Mouse (Mus musculus) cerebellum, adult 2 months (tissue): Measurements from ENCODE around the gene Traip. TPM values are rescaled to one million over a fixed set of nuclear protein-coding genes. Genes with fewer than 3 reads are reported as not detected.

Experiments used
- DNase-seq, 2 experiments: peaks; one replicate each; pipeline ENCODE4 v3.0.0; 2021
- H3K27ac ChIP-seq: fragments of 200-500 bp; 2 replicates; pipeline ENCODE4 v1.5.1; 2012; ENCODE audit warnings: low read length, control low read depth, inconsistent platforms; ENCODE audit not compliant: insufficient read depth
- H3K27me3 ChIP-seq: fragments of 200-500 bp; 2 replicates; pipeline ENCODE4 v1.6.1; 2012; ENCODE audit warnings: inconsistent platforms, mild to moderate bottlenecking, low read length, moderate library complexity; ENCODE audit not compliant: control insufficient read depth, insufficient read depth
- H3K4me1 ChIP-seq: fragments of 200-500 bp; 2 replicates; pipeline ENCODE4 v1.6.1; 2011; ENCODE audit warnings: low read length; ENCODE audit not compliant: control insufficient read depth, insufficient read depth
- H3K4me3 ChIP-seq: fragments of 200-500 bp; replicated peaks from 2 replicates; pipeline ENCODE3; 2011; ENCODE audit warnings: mild to moderate bottlenecking, low read depth, low read length, control low read depth; ENCODE audit not compliant: insufficient read depth
- CTCF ChIP-seq: fragments of 200-500 bp; IDR thresholded peaks from 2 replicates; pipeline ENCODE4 v1.5.1; 2011; ENCODE audit warnings: low read depth, mild to moderate bottlenecking, control low read depth, low read length, moderate library complexity, borderline replicate concordance; ENCODE audit not compliant: insufficient read depth
- POLR2A ChIP-seq: fragments of 200-500 bp; IDR thresholded peaks from 2 replicates; pipeline ENCODE4 v1.6.1; 2011; ENCODE audit warnings: low read length, control low read depth, borderline replicate concordance; ENCODE audit not compliant: insufficient read depth
- WGBS: fragments of 180-500 bp; shearing (Covaris S2); methylation state at CpG from one replicate; pipeline ENCODE4 v1.1.7; 2018; 5-methylcytosine and 5-hydroxymethylcytosine counted together
- polyA plus RNA-seq: library from polyadenylated mRNA; depleted of rRNA; stranded (reverse); fragments of >200 nt; gene quantifications from 2 replicates; pipeline ENCODE4 v1.2.3, GENCODE M21; 2012

Gene Traip
- polyA plus RNA-seq, 1 experiment: 1.5 TPM

DNA sequence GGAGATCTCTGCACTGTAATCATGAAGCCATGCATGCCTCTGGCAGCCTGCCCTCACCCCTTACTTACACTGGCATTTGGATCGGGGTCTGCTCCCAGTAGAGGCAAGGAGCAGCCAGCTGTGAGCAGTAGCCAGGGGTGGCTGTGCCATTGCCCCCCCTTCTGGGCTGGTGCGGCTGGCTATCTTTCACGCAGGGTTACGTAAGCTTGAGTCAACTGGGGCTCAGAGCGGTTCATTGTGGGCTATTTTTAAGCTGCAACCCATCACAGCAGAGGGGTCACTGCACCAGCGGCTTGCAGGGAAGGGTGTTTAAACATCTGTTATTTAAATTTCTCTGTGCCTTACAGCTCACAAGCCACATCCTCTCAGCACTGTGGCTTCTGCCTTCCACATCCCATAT is 26.0 kb upstream of the Traip start:
- H3K4me1 ChIP-seq: no peaks in the 10 kb centered on the region
- no peak overlapping the region for H3K27ac ChIP-seq
- DNase-seq: no peak
- WGBS: 42% methylated on average over 6 of the region's 6 CpGs
- TF ChIP-seq POLR2A: no peak
- TF ChIP-seq CTCF: no peak
- H3K27me3 ChIP-seq: no peaks in the 10 kb centered on the region
- no peak overlapping the region for H3K4me3 ChIP-seq

DNA sequence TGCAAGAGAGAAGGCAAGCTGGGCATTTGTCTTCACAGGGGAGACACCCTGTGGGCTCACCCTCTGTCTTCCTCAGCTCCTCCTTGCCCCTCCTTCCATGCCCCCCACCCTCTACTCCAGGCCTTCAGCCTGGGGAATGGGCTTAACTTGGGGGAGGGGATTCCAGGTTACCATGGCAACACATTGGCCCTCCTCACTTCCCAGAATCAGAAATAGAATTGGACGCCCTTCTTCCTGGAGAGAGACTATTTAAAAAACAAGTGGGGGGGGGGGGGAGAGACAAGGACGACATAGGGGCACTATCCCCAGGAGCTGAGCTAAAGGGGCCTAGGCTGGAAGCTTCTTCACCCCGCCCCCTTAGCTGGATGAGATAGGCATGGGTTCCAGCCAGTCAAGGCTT is 24.7 kb upstream of the Traip start:
- H3K4me1 ChIP-seq: no peaks in the 10 kb centered on the region
- no peaks in the 10 kb centered on the region for H3K27me3 ChIP-seq
- TF ChIP-seq POLR2A (no peak), CTCF (no peak)
- 43% methylated on average over 3 of the region's 3 CpGs for WGBS
- DNase-seq: no peak
- no peak overlapping the region for H3K4me3 ChIP-seq
- H3K27ac ChIP-seq: no peak overlapping the region

DNA sequence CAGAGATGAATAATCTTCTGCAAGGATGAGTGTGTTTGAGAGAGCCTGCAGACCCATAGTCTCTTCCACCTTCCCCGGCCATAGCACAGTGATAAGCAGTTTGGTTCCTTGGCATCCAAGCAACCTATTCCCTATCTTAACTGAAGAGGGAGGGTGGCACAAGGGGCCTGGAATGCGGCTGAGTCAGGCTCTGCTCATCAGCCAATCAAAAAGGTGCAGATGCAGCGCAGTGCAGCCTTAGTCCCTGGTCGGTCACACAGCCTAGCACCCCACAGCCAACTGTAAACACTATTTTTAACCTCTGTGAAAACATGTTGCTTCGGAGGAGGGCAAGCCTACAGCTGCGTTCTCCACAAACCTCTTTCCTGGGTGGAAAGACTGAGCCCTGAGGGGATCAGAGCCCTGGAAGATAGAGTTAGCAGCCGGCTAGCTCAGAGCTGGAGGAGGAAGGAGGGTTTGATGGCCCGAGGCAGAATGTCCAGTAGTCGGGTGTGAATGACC is 23.0 kb upstream of the Traip start:
- no peak overlapping the region for H3K4me3 ChIP-seq
- DNase-seq: no peak
- no peaks in the 10 kb centered on the region for H3K27me3 ChIP-seq
- H3K27ac ChIP-seq: no peak overlapping the region
- 68% methylated on average over 9 of the region's 9 CpGs for WGBS
- TF ChIP-seq CTCF (no peak), POLR2A (no peak)
- no peaks in the 10 kb centered on the region for H3K4me1 ChIP-seq

DNA sequence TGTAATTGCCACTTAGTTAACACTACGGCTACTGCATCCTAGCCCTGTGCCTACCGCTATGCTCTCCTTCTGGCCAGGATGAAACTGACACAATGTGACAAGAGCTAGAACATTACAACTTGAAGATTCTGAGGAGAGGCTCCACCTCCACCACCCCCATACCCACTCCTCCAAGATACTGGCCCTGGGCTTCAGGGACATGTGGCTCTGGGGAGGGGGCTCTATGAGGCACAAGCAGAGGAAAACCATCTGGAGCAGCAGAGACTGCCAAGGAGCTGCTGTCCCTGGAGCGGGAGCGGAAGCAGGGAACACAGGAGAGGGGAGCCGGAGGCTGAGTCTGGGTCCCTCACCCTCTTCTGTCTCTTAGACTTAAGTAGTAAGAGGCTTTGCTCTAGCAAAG is 22.2 kb upstream of the Traip start:
- no peak overlapping the region for H3K4me3 ChIP-seq
- H3K27me3 ChIP-seq: no peaks in the 10 kb centered on the region
- TF ChIP-seq POLR2A (no peak), CTCF (no peak)
- no peak overlapping the region for H3K27ac ChIP-seq
- no peak for DNase-seq
- no peaks in the 10 kb centered on the region for H3K4me1 ChIP-seq
- 42% methylated on average over 5 of the region's 5 CpGs for WGBS

DNA sequence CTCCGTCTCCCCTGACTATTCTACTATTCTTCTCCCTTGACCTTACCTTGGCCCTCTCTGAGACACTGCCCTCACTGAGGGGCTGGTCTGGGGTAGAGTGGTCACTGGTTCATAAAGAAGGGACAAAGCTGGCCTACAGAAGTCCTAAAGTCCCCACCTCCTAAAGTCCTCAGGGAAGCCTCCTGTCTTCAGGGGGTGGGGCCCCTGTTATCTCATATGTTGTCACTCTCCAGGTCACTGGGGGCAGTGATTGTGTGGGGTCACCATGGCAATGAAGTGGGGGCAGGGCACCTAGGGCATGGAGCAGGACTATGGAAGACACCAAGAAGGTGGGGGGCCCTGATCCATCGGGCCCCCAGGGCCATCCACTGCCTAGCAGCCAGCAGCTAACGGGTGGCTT is 21.8 kb upstream of the Traip start, which contains the start of gene Actl11:
Gene Actl11, plus strand, starts transcription at position 301 of the 400 bp plus-strand sequence.
- H3K27me3 ChIP-seq: no peaks in the 10 kb centered on the region
- 71% methylated on average over 3 of the region's 3 CpGs for WGBS
- TF ChIP-seq CTCF: no peak
- no peak for TF ChIP-seq POLR2A
- DNase-seq: no peak
- H3K27ac ChIP-seq: no peak within 1 kb of the TSS
- no peak within 1 kb of the TSS for H3K4me3 ChIP-seq
- no peaks in the 10 kb centered on the region for H3K4me1 ChIP-seq

DNA sequence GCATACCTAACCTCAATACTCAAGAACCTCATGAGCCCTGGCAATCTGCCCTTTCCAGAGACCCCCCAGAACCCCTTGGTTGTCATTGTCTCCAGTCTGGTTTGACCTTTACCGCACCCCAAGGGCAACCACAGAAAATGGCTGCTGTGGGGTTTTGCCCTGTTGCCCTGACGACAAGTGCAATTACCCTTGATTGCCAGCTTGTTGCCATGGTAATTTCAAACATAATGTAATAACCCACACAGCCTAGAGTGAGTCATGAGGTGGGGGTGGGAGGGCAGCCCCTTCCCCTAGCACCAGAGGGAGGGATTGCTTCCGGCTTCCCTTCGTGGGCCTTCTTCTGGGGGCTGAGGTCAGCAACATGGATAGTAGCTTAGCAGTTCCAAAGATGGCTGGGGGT is 17.7 kb upstream of the Traip start:
- no peak for DNase-seq
- no peak for TF ChIP-seq CTCF
- no peak for TF ChIP-seq POLR2A
- 61% methylated on average over 4 of the region's 4 CpGs for WGBS
- H3K4me3 ChIP-seq: no peak overlapping the region
- peaks cover 3% of the 10 kb centered on the region for H3K4me1 ChIP-seq
- H3K27ac ChIP-seq: no peak overlapping the region
- H3K27me3 ChIP-seq: no peaks in the 10 kb centered on the region

DNA sequence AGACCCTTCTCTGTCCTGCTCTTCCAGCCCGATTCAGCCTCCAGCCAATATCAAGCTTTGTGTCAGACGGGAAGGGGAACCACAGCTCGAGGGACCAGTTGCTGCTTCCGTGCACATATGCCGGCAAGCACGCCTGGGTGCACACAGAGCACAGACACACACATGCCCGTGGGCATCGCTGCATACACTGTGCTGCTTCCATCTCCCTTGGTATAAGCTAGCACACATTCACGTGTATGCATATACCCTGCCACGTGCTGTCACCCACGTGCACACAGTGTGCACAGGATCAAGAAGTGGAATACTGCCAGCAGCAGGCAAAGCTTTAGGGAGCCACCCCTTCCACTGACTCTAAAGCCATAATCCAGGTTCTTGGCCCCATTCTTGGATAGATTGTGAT is 15.8 kb upstream of the Traip start:
- Histone ChIP-seq H3K27ac (no peak overlapping the region), H3K4me1 (peaks cover 3% of the 10 kb centered on the region), H3K4me3 (no peak overlapping the region), H3K27me3 (no peaks in the 10 kb centered on the region)
- WGBS: 29% methylated on average over 11 of the region's 11 CpGs
- TF ChIP-seq CTCF (no peak), POLR2A (no peak)
- DNase-seq: no peak

DNA sequence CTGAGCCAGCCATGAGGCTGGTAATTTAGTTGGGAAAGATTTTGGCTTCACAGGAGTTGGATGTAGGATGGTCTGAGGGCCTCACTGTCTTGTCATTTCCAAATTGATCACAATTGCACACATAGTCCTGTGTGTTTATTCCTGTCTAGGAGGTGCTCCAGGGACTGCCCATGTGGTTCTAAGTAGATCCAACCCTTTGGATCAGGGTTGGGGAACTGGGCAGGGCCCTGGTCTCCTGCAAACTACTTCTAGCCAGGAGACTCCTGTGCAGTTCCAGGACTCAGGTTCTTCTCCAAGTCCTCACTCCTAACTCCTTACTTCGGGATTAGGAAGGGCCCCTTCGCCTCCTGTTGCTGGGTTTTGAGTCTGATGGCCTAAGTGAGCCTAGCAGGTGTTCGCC is 14.6 kb upstream of the Traip start, which contains the start of gene Camkv:
Gene Camkv, plus strand, starts transcription at position 301 of the 400 bp plus-strand sequence.
- H3K27ac ChIP-seq: no peak within 1 kb of the TSS
- peaks cover 3% of the 10 kb centered on the region for H3K4me1 ChIP-seq
- no peak for DNase-seq
- H3K27me3 ChIP-seq: no peaks in the 10 kb centered on the region
- 26% methylated on average over 3 of the region's 3 CpGs for WGBS
- TF ChIP-seq CTCF (no peak), POLR2A (no peak)
- H3K4me3 ChIP-seq: peak within 1 kb of the TSS; percentile 44

DNA sequence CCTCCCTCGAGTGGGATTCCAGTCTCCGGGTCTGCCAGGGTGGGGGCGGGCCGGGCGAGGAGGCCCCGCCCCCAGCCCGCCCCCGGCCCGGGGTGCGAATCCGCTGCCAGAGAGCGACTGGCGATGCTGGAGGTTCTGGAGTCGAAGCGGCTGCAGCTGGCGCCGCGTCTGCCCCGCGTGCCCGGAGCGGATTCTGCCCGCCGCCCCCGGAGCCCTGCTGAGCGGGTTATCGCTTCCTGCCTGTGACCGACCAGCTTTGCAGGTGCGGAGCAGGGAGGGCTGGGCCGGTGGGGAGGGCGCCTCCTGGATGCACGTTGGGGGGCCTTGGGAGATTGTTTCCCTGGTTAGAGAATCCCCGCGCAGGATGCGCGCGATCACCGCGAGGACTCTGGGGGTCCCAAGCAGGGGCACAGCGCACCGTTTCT is 14.1 kb upstream of the Traip start:
- Histone ChIP-seq H3K27ac (no peak overlapping the region), H3K27me3 (no peaks in the 10 kb centered on the region), H3K4me3 (peak overlapping the region; percentile 44), H3K4me1 (peaks cover 3% of the 10 kb centered on the region)
- WGBS: 1% methylated on average over 41 of the region's 41 CpGs
- TF ChIP-seq CTCF: no peak
- TF ChIP-seq POLR2A: no peak
- peak; percentile 23 to 31 for DNase-seq
